Mouse (Mus musculus) Muller cell, postnatal 12 days (primary cell): ENCODE results near the gene Uba2.
"Not testable (repeated sequence)": the region's sequence is repeated elsewhere in the genome, so short reads cannot be mapped to it uniquely, and the experiment has no call there.

Experiments
- DNase-seq: peaks from one replicate; pipeline ENCODE4 v3.0.0-alpha.2; 2015; ENCODE audit errors: inconsistent ontology term

Gene Uba2

DNA sequence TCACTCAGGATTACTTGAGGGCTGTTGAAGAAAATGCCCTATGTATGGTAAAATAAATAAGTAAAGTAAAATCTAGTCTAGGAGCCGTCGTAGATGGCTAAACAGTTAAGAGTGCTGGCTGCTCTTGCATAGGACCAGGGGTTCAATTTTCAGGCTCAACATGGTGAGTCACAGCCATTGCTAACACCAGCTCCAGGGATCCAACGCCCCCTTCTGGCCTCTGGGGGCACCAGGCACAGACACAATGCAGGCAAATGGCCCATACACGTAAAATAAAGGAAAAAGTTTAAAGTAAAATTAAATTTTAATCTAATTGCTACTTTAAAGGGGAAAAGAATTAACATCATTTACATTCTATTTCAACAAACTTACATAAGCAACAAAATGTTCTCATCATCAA, 2.5 kb downstream of the Uba2 start:
- DNase-seq = peak; percentile 54

DNA sequence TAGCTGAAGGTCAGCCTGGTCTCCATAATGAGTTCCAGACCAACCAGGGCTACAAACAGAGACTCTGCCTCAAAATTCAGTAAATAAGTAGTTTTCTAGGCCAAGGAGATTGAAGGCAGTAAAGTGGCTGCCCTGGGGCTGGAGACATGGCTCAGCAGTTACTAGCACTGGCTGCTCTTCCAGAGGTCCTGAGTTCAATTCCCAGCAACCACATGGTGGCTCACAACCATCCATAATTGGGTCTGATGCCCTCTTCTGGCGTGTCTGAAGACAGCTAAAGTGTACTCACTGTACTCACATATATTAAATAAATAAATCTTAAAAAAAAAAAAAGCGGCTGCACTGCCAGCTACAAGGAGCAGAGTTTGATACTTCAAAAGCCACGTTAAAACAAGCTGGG, 3.4 kb downstream of the Uba2 start:
- DNase-seq = no peak

DNA sequence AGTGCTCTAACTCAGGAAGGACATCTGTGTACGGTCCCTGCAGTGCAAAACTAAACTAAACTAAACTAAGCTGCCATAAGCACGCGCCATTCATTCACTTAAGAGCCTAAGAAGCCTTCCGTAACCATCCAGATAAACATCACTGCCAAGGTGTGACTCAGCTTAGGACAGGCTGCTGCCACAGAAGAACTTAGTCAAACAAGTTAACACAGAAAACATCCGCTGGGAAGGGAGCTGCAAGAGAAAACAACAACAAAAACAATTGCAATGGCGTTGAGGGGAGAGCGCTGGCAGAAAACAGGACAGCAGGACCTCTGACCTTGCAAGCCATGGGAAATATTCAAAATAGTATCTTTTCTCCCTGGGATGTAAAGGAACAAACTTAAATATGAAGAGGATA, 4.7 kb downstream of the Uba2 start:
- no peak for DNase-seq

GRCm38 (mm10) chr7:34159167-34159566, 10.2 kb downstream of the Uba2 start:
- DNase-seq = no peak

DNA sequence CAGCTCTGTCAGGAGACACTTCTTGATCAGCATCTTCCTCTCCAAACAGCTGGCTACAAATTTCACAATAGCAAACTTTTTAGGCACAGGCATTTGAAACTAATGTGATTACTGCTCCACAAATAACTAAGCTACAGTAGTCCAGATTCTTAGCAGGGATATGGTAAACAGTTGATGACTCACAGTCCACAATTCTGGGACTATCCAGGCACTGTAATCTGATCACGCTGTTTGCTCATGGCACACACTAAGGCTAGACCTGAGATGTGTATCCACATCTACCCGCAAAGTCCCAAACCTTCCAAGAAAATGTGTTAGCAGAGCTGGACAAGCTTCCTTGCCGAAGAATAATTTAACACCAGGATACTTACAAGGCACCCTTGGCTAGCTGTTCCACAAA, 11.4 kb downstream of the Uba2 start:
- DNase-seq = peak; percentile 25

DNA sequence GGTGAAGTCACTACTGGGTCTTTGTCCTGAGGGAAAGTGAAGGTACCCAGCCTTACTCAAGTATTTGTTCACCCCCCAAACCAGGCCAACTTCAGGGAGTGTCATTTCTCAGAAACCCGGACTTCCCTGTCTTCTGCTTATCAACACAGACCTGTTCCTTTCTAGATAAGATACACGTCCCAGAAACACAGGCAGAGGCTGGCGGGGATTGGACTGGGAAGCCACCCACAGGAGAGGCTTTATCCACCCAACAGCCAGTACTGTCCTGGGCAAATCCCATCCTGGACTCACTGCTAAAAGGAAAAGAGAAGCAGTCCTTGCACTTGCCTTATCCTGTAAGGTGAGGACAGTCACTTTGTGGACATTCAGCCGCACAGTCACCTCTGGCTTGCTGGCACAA, 22.2 kb downstream of the Uba2 start:
- no peak for DNase-seq

GRCm38 (mm10) chr7:34141123-34141522, 28.3 kb downstream of the Uba2 start:
- DNase-seq = no peak

DNA sequence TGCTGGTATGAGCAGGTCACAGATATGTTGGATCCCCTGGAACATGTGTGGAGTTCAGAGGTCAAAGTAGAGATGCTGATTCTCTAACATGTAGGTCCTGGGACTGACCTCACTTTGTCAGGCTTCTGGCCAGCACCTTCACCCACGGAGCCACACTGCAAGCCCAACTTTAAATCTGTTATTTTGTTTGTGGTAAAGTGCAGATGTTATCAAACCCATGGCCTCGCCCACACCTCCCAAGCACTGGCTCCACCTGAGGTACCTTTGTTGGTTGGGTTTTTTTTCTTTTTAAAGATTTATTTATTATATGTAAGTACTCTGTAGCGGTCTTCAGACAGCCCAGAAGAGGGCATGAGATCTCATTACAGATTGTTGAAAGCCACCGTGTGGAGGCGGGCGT, 29.9 kb downstream of the Uba2 start:
- no peak for DNase-seq

- no peak for DNase-seq
These were observed 35.1 kb downstream of the Uba2 start for GRCm38 (mm10) chr7:34134336-34134735.

DNA sequence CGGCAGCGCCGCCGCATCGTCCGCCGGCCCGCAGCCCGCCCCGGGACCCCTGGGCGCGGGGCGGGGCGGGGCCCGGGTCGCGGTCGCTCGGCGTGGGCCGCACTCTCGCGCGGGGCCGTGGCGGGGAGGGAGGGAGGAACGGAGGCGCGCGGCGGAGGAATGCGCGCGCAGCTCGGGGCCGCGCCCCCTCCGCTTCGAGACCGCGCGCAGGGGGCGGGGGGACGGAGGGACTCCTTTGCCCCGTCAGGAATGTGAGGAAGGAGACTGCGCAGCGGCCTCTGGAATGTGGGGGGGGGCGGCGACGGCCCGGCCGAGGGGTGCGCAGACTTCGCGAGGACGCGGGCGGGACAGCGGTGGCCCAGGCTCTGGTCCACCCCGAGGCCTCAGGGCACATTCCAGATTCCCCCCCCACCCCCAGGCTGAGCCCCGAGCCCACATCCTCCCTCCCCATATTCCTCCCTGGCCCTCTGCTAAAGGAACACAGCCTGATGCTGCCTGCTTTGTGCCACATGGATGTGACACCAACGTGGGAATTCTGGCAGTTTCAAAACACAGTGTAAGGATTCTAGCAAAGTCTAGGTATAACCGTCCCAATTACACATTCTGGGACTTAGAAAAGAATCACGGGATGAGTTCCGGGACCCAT, 36.2 kb downstream of the Uba2 start, which contains the start of gene Wtip:
Wtip (minus strand) TSS at position 152 of the 646 bp plus-strand sequence.
- DNase-seq = peak; percentile 98

DNA sequence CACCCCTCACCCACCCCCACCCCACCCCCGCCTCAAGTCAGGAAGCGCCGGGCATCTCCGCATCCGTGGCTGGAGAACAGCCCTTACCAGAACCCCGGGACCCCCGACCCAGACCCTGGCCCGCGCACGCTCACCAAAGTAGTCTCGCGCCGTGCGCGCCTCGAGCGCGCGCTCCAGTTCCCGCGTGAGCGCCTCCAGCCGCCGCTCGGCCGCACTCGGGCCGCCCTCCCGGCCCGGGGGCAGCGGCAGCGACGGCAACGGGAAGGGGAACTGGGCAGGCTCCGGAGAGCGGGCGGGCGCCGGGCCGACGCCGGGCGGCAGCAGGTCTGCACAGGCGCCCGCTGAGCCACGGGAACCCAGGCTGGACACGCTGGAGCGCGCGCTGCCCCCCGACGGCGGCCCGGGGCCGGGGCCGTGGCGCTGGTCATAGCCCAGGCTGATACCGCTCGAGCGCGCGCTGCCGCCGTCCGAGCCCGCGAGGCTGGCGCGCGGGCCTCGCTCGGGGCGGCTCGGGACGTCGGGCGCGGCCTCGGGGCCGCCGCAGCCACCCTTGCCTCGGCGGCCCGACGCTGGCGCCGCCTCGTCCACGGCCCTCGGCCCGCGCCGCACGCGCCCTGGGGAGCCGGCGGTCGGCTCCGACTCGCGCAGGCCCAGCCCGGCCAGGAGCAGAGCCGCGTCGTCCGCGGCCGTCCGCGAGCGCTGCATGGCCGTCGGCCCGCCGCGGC, 36.9 kb downstream of the Uba2 start:
- peak; percentile 51 for DNase-seq

- peak; percentile 15 for DNase-seq
These were observed 37.4 kb downstream of the Uba2 start for GRCm38 (mm10) chr7:34131959-34132354.

GRCm38 (mm10) chr7:34131118-34131517, 38.3 kb downstream of the Uba2 start:
- peak; percentile 53 for DNase-seq

GRCm38 (mm10) chr7:34126291-34126690, 43.1 kb downstream of the Uba2 start:
- DNase-seq = no peak

GRCm38 (mm10) chr7:34125346-34125745, 44.1 kb downstream of the Uba2 start:
- DNase-seq = no peak

DNA sequence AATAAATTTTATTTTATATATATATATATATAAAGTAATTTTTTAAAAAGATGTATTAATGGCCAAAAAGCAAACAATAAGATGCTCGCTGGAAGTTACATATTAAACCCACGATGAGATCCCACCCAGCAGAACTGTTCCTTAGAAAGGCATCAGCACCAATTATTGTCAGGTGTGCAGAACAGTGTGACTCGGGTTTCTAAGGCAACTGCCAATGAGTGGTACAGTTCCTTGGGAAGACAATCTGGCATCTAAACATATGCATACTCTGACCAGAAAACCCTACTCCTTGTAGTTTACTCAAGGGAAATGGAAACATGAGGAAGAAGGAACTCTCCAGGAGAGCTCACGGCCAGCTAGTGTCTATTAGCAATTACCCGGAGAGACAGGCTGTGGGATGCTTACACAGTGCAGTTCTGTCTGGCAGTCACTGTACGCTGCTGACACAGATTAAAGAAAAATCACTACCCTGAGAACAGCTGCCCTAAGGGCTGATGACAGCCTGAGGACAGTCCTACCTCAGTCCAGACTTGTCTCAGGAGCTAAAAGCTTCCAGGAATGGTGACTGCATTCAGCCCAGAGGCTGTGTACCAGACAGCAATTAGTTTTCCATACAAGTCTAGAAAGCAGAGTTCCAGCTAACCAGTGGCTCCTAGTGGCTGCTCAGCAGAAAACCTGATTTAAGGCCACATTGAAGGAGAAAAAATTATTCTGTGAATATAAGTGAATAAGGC, 46.2 kb downstream of the Uba2 start:
- DNase-seq = peak; percentile 22

- not testable (repeated sequence) for DNase-seq
These were observed 48.8 kb downstream of the Uba2 start for GRCm38 (mm10) chr7:34120636-34121035.

GRCm38 (mm10) chr7:34116601-34117000, 52.8 kb downstream of the Uba2 start:
- no peak for DNase-seq

DNA sequence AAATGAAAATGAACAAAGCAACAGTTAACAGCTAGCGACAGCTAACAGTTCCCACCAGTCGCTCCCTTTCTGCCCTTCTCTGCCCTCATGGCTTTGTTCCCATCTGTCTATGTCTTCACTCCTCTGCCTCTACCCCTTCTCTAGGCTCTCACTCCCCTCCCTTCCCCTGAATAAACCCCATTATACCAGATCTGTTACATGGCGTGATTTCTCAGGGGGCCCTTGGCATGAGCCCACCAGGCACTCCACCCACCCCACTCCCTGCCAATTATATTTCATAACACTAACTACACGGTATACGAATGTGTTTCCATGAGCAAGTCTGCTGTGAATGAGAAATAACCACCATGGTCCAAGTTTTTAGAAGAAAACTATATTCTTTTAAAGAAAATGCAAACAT, 60.2 kb downstream of the Uba2 start:
- DNase-seq = no peak

DNA sequence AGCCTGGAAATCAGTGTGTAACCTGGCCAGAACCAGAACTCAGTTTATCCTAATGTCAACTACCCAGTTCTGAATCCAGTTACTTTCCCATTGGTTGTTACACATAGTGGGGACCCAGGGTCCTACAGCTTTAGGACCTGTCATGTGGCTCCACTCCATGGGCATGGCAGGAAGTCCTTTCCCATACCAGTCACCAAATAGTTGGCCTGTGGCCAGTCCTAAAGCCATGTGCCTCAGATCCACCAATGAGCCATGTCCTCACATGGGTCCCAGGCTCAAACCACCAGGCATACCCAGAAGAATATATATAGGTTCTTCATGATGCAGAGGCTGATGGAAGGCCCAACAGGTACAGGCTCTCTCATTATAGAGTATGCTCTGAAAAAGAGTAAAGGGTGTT, 68.1 kb downstream of the Uba2 start:
- DNase-seq = no peak

DNA sequence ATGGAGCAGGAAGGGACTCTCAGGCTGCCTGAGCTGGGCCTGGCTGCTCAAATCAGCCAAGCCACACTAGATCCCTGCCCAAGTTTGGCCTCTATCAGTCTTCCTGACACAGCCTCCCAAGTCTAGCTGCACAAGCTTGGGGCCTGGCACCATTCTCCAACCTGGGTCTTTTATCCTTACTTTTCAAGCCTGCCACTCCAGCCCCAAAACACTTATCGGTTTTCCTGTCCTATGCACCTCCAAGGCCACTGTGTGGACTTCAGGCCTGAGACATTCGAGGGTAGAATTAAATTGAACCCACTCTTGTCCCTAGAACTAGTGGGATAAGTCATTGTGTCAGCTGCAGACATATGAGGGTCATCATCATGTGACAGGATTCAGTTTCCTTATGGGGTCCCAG, 69.4 kb downstream of the Uba2 start:
- DNase-seq = no peak

- DNase-seq = no peak
These were observed 74.4 kb downstream of the Uba2 start, which contains the start of gene Scgb1b30 for GRCm38 (mm10) chr7:34094911-34095481. Gene Scgb1b30, plus strand, starts transcription at chr7:34095431.
